Mouse (Mus musculus): ENCODE data around the gene Mrpl4. TPM values are rescaled to one million over a fixed set of nuclear protein-coding genes. Genes with fewer than 3 reads are reported as not detected.
"Not testable (repeated sequence)": the region's sequence is repeated elsewhere in the genome, so short reads cannot be mapped to it uniquely, and the experiment has no call there.

Gene Mrpl4
- total RNA-seq, 4 experiments from 2014 or later, result 53.7 to 58.9 (median 55.7) TPM

DNA sequence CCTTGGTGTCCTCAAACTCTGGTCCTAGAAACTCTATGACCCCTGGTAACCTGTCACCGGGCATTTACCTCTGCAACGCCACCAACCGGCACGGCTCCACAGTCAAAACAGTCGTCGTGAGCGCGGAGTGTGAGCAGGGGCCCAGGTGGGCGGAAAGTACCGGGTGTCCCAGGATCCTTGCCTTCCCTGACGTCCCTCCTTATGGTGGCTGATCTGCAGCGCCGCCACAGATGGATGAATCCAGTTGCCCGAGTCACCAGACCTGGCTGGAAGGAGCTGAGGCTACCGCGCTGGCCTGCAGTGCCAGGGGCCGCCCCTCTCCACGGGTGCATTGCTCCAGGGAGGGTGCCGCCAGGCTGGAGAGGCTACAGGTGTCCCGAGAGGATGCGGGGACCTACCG is 34.1 kb downstream of the Mrpl4 start:
- no peak for DNase-seq (ENCODE audit: low spot score in 2 of 2)

DNA sequence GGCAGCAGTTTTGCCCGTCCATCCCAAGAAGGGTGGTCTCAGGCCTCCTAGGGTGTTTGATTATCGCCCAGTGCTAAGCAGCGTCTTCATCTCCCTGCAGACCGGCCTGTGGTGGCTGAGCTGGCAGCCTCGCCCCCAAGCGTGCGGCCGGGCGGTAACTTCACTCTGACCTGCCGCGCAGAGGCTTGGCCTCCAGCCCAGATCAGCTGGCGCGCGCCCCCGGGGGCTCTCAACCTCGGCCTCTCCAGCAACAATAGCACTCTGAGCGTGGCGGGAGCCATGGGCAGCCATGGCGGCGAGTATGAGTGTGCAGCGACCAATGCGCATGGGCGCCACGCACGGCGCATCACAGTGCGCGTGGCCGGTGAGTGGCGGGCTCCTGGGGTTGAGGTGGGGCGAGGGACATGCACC is 34.9 kb downstream of the Mrpl4 start:
- DNase-seq (ENCODE audit: low spot score in 2 of 2), result no peak

DNA sequence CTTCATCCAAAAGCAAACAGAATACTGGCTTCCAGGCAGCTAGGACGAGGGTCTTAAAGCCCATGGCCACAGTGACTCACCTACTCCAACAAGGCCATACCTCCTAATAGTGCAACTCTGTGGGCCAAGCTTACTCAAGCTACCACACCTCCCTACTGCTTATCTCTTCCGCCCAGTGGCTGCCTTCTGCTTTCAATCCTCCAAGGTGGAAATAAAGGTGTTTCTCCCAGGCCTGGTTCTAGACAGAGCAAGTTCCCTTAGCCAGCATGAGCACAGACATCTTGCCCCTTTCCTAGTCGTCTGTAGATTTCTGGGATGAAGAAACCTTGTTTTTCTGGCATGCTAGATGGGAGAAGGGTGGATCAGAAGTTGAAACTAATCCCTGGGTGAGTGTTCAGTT is 37.2 kb downstream of the Mrpl4 start:
- DNase-seq (ENCODE audit: low spot score in 2 of 2), result no peak

DNA sequence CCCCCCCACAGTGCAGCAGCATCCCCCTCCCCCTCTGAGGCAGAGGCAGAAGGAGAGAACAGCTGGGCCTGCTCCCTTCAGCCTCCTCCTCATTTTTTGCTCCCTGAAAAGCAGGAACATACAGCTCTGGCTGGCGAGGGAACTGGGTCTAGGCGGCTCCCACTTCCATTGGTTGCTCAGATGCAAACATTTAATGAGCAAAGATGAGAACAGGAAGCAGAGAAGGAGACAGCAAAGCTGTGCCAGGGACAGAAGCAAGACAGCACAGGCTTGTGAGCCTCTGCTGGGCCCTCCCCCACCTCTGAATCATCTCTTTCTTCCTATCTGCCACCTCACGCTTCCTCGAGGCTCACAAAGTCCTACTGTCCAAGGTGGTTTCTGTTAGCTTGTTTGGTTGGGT is 38.8 kb downstream of the Mrpl4 start:
- DNase-seq (ENCODE audit: low spot score in 2 of 2), result no peak

DNA sequence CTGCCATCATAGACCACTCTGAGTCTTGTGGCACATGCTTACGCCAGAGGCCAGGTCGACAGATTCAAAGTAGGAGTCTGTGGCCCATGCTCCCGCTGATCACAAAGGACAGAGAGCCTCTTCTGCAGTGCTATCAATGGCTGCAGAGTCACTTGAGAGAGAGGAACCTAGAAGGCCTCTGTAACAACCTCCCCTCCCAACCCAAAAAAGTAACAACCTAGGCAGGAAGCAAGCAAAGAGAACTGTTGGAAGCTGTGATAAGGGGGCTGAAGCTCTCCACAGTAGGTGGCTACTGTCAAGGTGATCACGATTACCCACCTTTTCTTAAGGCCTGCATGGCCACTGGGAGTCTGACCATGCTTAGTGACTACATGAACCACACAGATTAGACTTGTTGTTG is 41.0 kb downstream of the Mrpl4 start:
- DNase-seq (ENCODE audit: low spot score in 2 of 2), result no peak

DNA sequence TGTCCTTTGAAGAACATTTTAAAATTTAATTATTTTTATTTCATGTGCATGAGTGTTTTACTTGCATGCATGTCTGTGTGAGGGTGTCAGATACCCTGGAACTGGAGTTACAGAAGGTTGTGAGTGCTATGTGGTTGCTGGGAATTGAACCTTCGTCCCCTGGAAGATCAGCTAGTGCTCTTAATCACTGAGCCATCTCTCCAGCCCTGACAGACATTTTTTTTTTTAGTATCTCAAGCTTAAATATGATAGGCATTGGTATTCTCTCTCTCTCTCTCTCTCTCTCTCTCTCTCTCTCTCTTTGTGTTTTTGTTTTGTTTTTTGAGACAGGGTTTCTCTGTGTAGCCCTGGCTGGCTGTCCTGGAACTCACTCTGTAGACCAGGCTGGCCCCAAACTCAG is 42.2 kb downstream of the Mrpl4 start:
- not testable (repeated sequence) for DNase-seq (ENCODE audit: low spot score in 2 of 2)

DNA sequence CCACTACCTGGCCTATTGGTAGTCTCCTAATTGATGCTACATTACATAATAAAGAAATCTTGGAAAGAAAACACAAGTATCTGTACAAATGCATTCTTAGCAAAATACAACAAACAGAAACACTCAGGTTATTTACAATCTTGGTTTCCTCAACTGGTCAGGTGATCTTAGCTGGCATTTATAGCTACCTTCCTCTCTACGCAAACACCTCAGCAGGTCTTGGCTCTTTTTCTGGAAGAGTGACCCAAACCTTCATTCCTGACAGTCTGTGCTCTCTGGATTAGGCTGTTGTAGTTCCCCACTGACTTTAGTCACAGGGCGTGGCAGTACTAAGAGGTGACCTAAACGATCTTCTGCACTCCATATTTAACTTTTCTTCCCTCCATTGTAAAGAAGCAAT is 42.7 kb downstream of the Mrpl4 start:
- DNase-seq (ENCODE audit: low spot score in 2 of 2), result no peak

DNA sequence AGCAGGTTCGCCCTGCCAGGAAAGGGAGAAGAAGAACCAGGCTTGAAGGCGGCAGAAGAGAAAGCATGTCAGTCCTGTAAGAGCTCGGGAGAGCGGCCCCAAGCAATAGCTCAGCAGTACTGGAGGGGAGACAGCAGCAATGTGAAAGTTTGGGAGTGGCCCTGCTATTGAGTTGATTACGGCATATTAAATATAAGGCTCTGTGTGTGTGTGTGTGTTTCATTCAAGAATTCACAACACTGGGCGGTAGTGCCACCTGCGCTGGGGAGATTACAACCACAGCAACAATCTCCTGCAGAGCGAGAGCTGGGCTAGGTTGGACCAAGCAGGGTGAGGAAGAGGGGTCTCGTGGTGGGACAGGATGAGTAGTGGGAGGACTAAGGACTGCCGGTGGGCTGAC is 49.0 kb downstream of the Mrpl4 start:
- DNase-seq (ENCODE audit: low spot score in 2 of 2), result no peak

Small RNA genes within 50 kb of the gene (microRNA-seq; reads per million reads assigned to microRNA genes)
- not detected for gene Mir1900

Other genes starting within 250 kb of the Mrpl4 start
- gene Col5a3, start 187.7 kb upstream of the Mrpl4 start, total RNA-seq (2022), result 1 to 10 TPM; 2.8 to 8.0 (median 6.7) TPM
- 1 to 10 TPM in 1 of 4 experiments, under 1 TPM in 2, not detected in 1; 0.46 to 1.0 (median 0.80) TPM for gene Rdh8, start 184.2 kb upstream of the Mrpl4 start, total RNA-seq (2022)
- 1 to 10 TPM in 3 of 4 experiments, under 1 TPM in 1; 0.53 to 2.7 (median 1.5) TPM for gene A230050P20Rik, start 134.1 kb upstream of the Mrpl4 start, total RNA-seq (2022)
- gene Angptl6, start 123.0 kb upstream of the Mrpl4 start, total RNA-seq (2022), result 1 to 10 TPM; 6.5 to 7.6 (median 7.1) TPM
- 10 to 100 TPM in 1 of 4 experiments, 1 to 10 TPM in 3; 6.8 to 10.9 (median 8.3) TPM for gene Ppan, start 114.6 kb upstream of the Mrpl4 start, total RNA-seq (2022)
- 100 to 1,000 TPM in 3 of 4 experiments, 10 to 100 TPM in 1; 95.7 to 105 (median 102) TPM for gene Eif3g, start 104.1 kb upstream of the Mrpl4 start, total RNA-seq (2022)
- gene Dnmt1, start 42.9 kb upstream of the Mrpl4 start, total RNA-seq (2022), result 1 to 10 TPM; 5.5 to 6.0 (median 5.8) TPM
- gene S1pr2, start 26.0 kb upstream of the Mrpl4 start, total RNA-seq (2022), result 1 to 10 TPM in 1 of 4 experiments, under 1 TPM in 3; 0.46 to 1.1 (median 0.74) TPM
- 1 to 10 TPM; 1.3 to 2.3 (median 1.4) TPM for gene Icam1, start 13.2 kb downstream of the Mrpl4 start, total RNA-seq (2022)
- 1 to 10 TPM; 1.3 to 2.7 (median 1.8) TPM for gene Icam4, start 26.6 kb downstream of the Mrpl4 start, total RNA-seq (2022)
- gene Icam5, start 29.3 kb downstream of the Mrpl4 start, total RNA-seq (2022), result under 1 TPM in 1 of 4 experiments, not detected in 3; 0.08 TPM
- gene Zglp1, start 64.4 kb downstream of the Mrpl4 start, total RNA-seq (2022), result not detected
- gene Gm49373, start 70.4 kb downstream of the Mrpl4 start, total RNA-seq (2022), result under 1 TPM in 2 of 4 experiments, not detected in 2; 0.19 to 0.39 TPM
- gene Fdx1l, start 70.9 kb downstream of the Mrpl4 start, total RNA-seq (2022), result 10 to 100 TPM; 47.9 to 55.2 (median 51.4) TPM
- gene Gm38431, start 89.3 kb downstream of the Mrpl4 start, total RNA-seq (2022), result 1 to 10 TPM in 1 of 4 experiments, under 1 TPM in 3; 0.15 to 2.5 (median 0.34) TPM
- 10 to 100 TPM; 13.0 to 15.6 (median 14.3) TPM for gene Raver1, start 89.3 kb downstream of the Mrpl4 start, total RNA-seq (2022)
- 1 to 10 TPM; 4.9 to 6.0 (median 5.8) TPM for gene Tyk2, start 128.5 kb downstream of the Mrpl4 start, total RNA-seq (2022)
- 100 to 1,000 TPM in 3 of 4 experiments, 10 to 100 TPM in 1; 95.0 to 132 (median 111) TPM for gene Cdc37, start 147.2 kb downstream of the Mrpl4 start, total RNA-seq (2022)
- gene Pde4a, start 163.0 kb downstream of the Mrpl4 start, total RNA-seq (2022), result 10 to 100 TPM; 40.7 to 51.5 (median 47.0) TPM
- gene Keap1, start 236.6 kb downstream of the Mrpl4 start, total RNA-seq (2022), result 10 to 100 TPM; 54.9 to 59.4 (median 57.4) TPM
- under 1 TPM; 0.10 to 0.29 (median 0.15) TPM for gene S1pr5, start 245.7 kb downstream of the Mrpl4 start, total RNA-seq (2022)